Mouse (Mus musculus): ENCODE results near the gene Mael.

Mael gene

DNA sequence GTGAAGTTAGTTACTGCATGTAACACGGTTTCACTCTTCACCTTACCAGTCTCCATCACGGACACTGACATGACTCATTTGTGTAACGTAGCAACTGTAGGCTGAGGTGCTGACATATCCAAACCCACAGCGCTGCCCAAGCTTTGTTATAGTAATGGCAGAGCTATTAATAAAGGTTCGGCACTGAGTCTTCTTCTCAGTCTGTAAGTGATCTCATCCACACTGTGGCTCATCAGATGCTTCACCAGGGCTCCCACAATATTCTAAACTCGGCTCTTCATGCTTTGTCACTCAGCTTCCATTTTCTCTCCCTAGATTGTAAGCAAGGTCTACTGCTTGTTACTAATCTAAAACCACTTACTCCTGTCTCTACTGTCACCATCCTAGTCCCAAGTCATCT lies 29.2 kb downstream of the Mael start:
- no peak for DNase-seq (ENCODE audit: low spot score)

DNA sequence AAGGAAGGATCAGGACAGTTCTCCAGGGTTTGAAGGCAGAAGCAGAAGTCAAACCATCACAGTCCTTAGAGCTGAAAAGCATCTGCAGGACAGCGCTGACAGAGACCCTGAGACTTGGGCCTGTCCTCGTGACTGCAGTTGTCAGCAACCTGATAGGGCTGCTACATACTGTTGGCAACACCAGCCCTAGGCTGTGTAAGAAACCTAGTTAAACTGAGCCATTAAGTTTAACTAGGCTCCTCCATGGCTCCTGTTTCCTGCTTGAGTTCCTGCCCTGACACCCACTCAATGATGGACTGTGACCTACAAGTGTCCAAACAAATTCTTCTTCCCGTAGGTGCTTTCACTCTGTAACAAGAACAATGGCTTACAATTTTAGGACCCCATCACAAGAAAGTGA lies 33.4 kb downstream of the Mael start:
- no peak for DNase-seq (ENCODE audit: low spot score)

DNA sequence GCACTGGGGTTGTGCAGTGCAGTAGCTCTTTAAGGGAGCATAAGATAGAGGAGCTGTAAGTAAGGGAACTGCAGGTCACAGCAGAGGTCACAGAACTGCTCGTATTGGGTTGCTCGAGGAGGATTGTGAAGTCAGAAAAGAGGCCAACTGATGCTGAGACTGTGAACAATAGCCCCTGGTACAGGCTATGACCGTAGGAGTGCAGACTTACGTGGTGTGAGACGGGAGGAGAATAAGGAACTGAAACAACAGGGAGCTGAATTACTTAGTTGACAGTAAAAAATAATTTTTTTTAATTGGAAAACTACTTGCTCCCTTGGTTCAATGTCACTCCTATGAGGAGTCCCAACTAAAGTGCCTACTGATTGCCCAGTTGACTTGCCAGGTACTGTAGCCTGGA lies 34.4 kb downstream of the Mael start:
- DNase-seq (ENCODE audit: low spot score) = no peak

DNA sequence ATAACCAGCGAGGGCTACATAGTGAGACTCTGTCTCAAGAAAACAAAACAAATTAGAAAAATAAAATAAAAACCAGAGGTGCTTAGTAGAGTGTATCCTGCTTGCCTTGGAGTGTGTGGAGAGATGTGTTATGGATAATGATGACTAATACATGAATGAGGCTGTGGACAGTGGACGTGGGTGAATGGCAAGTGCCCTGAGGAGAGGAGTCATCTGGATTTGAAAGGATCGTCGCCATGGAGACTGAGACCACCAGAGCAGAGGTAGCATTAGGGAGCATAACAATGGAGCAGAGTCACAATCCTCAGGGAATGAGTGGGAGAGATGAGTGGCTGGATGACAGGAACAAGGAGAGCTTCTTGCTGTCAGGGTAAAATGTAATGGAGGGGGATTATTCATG lies 48.7 kb downstream of the Mael start:
- no peak for DNase-seq (ENCODE audit: low spot score)

DNA sequence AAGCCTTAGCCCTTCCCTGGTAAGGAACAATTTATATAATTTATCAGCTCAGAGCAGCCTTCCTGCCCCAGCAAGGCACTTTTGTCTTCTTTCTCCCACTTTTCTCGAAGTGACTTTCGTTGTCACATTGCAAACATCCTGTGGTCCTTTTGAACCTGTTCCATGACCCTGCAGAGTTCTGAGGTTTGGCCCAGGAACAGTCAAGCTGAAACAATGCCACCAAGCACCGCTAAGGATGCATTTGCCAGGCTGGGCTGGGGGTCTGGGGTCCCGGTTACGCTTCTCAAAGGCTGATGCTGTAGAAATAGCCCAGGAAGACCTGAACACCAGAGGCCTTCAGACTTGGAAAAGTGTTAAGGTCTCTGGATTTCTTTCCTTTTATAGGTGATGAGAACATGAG lies 53.2 kb downstream of the Mael start:
- DNase-seq (ENCODE audit: low spot score) = no peak

DNA sequence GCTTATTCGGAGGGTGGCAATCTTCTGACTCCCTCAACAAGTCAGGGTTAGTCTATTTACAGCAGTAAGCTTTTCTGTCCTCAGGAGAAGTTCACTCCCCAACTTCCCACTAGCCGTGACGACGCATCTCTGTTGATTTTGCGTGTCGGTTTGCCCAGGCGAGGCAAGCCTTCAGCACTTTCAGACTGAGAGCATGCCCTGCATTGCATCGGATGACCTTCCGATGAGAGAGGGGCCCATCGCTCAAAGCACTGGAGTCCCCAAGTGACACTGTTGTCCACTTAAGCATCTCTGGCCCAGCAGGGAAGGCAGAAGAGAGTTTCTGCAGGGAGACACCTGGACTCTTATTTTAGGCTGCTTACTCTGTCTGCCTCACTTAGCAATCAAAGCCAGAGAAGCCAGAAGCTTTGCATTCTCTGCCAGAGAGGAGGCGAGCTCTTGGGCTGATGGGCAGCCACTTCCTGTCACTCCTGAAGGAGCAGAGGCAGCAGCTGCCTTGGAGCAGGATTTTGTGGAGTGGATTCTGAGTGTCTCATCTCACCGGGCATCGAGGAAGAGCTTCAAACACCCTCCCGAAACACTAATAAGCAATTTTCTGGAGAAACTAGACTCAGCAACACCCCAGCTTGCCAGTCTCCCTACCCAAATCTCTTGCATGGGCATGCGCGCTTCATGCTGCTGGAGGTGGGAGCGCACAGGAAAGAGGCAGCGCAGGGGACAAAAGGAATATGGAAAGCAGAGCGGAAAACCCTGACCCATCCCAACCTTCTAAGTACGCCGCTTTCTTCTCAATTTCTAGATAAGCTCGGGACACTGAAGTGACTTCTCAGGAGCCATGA lies 53.9 kb downstream of the Mael start:
- no peak for DNase-seq (ENCODE audit: low spot score)

DNA sequence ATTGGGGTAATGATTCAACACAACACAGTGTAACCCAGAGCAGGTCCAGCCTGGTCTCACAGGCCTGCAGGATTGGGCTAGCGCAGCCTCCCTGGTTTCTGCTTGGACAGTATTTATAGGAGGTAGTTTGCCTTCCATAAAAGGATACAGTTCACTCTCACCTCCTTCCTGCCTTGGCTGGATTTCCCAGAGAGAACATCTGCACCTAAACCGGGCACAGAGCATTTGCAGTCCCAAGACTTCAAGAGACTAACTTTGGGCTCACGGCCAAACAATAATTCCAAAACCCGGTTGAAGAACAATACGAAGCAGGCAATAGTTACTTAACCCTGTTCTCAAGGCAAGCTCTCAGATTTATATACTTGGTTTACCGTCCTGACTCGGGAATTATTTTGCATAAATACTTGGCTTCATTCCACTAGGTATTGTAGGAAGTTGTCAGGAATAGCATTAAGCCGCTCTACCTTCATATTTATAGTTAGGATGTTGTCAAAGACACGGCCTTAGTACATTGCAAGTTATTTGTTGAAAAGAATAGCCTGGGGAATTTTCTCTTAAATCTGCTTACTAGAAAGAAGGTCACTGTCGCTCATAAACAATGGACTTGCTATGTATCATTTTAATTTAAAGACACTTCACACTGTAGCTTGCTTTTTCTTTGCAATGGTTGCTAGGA lies 55.5 kb downstream of the Mael start:
- no peak for DNase-seq (ENCODE audit: low spot score)

DNA sequence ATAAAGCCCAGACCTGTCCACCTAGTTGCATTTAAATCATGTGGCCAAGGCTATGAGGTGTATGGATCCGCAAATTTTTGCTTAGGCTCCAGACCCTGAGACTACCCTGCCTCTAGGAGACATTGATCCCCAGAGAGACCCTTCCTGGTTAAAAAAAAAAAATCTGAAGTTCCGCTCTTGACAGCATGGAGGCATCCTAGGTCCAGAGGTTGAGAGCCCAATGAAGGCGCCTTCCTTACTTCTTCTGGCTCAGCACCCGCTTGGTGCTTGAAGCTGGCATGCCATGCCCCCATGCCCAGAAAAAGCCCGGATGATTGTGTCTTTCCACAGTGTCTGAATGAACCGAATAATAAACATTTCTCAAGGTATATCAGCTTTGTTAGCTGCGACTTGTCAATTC lies 57.0 kb downstream of the Mael start:
- DNase-seq (ENCODE audit: low spot score) = no peak

DNA sequence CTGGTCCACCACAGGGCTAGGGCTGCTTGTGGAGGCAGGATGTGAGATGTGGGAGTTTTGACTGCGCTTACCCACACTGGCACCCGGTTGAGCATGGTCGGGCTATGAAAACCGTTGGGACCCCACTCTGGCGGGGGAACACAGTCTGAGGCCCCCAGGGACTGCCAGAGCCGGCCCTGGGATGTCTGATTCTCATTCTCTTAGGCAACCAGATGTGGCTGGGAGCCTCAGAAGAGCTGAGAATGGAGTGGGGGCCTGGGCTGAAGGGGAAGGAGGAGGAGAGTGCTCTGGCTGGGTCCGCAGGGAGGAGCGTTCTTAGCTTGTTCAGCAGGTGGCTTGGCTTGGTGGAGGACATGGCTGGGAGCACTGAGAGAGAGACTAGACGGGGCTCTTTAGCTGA lies 64.9 kb downstream of the Mael start:
- no peak for DNase-seq (ENCODE audit: low spot score)

DNA sequence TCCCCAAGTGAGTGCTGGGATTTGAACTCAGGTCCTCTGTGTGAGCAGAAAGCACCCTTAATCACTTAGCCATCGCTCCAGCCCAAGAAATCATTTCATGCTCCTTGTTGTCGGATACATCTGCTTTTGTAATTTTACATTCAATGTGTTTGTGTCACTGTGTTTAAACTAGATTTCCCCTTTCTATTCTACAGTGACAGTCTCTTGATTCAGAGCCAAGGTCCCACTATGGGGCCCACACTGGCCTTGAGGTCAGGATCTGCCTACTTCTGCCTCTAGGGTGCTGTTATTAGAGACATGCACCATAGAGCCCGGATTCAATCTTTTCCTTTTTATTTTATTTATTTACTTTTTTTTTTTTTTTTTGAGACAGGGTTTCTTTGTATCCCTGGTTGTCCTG lies 65.6 kb downstream of the Mael start:
- DNase-seq (ENCODE audit: low spot score) = no peak

DNA sequence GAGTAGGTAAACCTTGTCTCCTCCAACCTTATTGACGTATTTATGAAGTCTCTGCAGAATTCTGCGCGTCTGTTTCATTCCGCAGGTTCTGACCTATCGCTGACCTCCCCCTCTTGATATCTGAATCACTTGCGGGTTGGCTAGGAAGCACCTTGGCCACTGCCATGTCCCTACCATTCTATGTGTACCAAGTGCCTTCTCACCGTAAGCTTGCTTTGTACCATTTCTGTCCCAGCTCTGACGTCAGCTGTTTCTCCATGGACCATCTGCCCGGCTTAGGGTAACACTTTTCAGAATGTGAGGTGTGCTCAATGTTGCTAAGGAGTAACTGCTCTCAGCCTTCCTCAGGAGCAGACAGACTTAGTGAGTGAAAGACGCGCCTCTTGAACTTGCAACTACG lies 67.7 kb downstream of the Mael start:
- DNase-seq (ENCODE audit: low spot score) = no peak

DNA sequence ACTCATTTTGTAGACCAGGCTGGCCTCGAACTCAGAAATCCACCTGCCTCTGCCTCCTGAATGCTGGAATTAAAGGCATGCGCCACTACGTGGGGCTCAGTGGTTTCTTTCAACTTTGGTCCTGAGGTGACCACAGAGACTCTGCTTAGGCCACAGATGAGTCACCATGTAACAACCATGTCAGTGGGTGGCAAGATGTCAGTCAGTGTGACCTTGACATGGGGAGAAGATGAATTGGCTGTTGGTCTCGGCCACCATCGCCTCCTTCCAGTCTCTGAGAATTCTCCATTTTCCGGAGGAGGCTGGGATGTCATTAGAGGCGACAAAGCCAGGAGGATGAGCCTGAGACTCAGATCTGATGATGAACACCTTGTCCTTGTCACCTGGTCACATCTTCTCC lies 68.8 kb downstream of the Mael start:
- DNase-seq (ENCODE audit: low spot score) = no peak

DNA sequence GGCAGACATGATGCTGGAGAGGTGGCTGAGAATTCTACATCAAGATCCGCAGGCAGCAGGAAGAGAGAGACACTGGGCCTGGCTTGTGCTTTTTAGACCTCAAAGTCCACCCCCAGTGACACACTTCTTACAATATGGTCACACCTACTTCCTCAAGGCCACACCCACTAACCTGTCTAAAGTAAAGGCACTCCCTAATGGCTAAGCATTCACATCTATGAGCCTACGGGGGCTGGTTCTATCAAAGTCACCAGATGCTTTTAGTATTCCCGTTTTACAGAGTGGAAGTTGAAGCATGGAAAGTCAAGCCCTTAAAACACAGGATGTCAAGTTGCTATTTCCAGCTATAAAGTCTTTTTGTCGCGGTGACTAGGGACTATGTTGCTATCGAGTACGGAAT lies 70.5 kb downstream of the Mael start:
- DNase-seq (ENCODE audit: low spot score) = no peak

DNA sequence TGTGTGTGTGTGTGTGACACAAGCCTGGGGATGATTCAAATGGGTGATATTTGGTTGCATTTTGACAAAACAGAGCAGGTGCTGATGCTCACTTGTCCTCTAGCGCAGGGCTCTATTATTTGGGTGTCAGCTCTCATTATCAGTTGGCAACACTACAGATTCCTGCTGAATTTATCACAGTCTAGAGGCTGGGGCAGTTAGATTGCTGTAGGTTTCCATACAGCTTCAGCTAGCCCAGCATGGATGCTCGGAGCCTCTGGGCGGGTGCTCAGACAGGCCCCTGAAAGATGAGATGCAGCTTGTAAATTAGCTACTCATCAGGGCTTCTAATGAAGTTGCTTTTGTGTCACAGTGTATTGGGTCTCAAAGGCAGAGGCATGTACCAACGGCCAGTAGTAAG lies 71.1 kb downstream of the Mael start:
- DNase-seq (ENCODE audit: low spot score) = no peak

DNA sequence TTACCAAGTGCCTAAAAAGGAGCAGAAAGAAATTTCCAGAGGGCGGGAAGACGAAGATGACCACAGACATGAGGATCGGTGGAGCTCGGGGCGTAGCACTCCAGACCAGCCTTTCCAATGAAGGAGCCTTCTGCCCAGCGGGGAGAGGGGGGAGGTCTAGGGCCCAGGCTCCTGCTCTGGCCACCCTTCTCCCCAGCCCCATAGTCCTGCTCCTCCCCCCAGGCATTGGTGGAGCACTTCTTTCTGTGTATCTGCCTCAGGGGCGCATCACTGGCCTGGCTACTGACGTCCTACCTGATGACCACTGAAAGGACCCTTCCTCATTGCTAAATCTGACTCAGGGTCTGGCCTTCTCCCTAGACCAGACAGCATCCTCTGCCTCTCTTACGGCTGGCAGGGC lies 73.4 kb downstream of the Mael start:
- DNase-seq (ENCODE audit: low spot score) = no peak

DNA sequence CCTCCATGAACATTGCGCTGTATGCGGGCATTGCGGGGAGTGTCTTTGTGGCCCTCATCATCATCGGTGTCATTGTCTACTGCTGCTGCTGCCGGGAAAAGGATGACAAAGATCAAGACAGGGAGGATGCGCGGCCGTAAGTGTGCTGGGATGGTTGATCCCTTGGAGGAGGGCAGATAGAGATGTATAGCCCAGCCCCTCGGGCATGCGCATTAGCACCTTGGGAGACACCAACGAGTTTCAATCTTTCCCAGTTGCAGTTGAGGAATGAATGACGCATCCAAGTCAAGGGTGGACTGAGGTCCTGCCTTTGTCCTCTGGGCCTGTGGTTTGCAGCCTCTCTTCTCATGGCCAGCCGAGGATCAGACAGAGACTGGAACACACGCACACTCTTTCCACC lies 74.0 kb downstream of the Mael start:
- no peak for DNase-seq (ENCODE audit: low spot score)

DNA sequence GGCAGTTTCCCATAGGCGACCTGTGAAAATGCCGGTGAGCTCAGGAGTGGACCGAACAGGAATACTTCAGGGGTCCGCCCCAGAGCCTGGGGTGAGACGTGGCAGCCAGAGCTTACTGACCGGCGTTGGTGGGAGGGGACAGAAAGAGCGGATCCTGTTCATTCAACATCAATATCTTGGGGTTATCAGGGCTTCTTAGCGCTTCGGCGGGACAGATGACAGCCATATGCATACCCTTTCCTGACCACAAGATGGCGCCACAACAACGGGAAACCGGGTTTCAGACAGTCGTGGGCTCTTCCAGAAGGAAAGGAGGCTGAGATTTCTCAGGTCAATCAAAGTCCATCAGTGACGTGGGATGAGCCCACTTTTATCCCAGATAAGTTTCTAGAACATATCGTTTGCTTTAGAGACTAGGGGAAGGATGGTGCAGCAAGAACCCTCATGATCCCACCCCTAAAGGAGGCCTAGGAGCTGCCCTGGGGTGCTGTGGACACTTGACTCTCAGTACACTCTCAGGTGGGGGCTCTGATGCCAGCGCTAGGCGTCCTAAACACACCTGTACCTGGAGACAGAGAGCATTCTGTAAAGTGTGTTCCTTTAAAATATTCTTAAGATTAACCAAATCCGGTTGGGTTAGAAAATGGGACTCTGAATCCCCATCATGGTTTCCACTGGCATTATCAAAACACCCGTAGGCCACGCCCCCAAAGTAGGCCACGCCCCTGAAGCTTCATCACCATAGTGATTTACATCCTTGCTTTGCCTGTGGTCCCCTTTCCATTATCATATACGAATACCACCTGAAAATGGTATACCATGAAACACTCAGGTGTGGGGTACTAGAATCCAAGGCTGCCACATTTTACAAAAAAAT lies 77.7 kb downstream of the Mael start:
- no peak for DNase-seq (ENCODE audit: low spot score)

DNA sequence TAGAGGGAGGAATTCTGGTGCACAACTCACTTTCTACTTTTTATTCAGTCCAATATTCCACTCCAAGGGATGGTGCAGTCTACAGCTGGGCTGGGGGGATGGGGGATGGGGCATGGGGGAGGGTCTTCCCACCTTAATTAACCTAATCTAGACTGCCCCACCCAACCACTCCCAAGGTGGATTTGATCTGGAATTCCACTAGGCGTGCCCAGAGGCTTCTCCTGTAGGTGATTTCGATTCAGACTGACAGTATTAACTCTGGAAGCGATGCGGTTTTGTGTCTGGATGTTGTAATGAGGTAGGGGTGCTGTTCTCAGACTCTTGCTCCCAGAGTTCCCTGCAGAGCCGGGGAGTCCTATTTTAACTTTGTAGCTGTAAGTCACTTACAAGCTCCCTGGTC lies 78.4 kb downstream of the Mael start:
- no peak for DNase-seq (ENCODE audit: low spot score)

DNA sequence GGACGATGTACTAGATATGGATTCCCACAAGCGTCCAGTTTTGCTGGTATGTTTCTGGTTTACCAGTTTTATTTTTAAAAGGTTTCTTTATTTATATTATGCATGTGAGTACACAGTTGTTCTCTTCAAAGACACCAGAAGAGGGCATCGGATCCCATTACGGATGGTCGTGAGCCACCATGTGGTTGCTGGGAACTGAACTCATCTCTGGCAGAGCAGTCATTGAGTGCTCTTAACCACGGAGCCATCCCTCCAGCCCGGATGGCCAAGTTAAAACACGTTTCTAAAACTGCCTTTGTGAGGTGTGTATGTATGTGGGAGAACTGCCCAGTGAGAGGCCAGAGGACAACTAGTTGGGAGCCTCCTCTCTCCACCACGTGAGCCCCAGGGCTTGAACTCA lies 79.9 kb downstream of the Mael start:
- no peak for DNase-seq (ENCODE audit: low spot score)

DNA sequence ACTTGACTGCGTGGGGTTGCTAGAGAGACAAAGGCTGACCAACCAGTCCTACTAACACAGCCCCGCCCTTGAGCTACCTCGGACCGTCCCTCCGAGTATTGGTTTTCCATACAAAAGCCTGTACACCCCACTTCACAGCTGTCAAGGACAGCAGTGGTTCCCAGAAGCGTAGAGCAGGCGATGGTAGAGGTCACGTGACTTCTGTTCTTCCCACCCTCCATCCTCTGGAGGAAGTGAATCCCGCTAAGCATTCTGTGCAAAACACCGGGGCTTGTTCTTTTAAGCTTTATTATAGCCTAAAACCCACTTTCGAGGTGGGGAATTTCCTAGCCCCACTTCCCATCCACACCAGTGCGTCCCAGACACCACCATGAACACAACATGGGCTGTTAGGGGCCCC lies 80.8 kb downstream of the Mael start:
- no peak for DNase-seq (ENCODE audit: low spot score)

DNA sequence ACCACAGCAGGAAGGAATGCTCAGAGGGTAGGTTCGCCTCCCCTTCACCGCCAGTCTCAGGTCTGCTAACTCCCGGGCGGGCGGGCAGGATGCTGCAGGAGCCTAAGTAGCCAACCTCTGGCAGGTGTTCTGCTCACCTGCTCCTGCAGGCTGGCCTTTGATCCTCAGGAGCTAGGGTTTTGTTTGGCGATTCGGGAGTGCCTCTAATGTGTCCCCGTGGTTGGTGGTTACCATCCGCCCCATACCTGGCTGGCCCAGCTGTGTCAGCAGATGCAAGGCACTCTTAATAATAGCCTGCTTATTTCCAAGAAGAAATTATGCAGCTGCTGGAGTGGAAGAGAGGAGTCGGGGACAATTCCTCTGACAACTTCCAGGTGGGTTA lies 83.4 kb downstream of the Mael start:
- no peak for DNase-seq (ENCODE audit: low spot score)

DNA sequence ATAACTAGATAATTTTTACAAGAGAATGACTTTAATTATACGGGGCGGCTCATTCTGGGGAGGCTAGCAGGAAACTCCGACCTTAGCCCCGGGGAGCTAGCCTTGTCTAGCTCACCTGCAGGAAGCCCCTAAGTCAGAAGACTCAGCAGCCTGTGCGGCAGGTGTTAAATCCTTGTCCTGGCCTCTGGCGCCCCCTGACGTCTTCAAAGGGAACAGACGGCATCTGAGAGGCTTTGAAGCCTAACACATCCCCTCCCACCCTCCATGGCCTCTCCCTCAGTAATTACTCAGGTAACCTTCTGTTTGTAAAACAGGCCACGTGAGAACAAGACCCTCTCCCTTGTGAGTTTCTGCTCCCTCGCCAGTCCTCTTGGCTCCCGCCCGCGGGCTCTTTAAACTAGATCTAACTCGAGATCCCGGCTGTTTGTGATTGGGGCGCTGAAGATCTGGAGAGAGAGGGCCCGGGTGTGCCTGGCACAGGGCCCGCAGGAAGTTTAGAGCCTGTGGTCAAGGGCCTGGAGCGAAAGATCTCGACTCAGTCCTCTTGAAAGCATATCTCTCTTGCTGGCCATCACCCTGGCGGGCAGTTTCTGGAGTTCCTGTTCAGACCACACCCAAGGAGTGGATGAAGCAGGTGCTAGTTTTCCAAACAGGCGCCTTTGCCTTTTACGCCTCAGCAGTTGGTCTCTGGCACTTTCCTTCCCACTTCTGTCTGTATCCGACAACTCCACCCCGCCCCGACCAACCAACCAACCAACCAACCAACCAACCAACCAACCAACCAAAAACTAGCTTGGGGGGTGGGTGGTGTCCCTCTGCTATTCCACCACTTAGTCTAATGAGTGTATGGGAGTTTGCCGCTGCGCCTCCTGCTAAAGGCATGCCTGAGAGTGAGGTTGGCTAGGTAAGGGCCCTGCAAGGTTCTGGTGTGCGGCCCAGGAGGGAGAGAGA lies 84.1 kb downstream of the Mael start:
- DNase-seq (ENCODE audit: low spot score) = peak; percentile 37
